ENCODE assay signal across 13 mouse cellular contexts in genomic region chr13:55168255-55168654, GRCm38 (mm10). TPM values are rescaled to one million over a fixed set of nuclear protein-coding genes. Genes with fewer than 3 reads are reported as not detected.
DNase-seq lines count a peak whose midpoint lies in the region; ATAC-seq and TF ChIP-seq lines count a peak whose summit lies in the region.
"Had no signal": no experiment of that assay in that cellular context is flagged by ENCODE, and none has a peak within 500 bp of the region (broad histone marks: within the 10 kb centered on the region; RNA-seq: fewer than 3 reads in every experiment).

No protein-coding gene starts in this region.

- 98% methylated on average over 5 of the region's 5 CpGs for WGBS in midbrain, embryonic 13.5 days
- WGBS in midbrain, postnatal 0 days = 90% methylated on average over 5 of the region's 5 CpGs

- peaks cover 3% of the 10 kb centered on the region; the same call in 1 of the 2 replicates for H3K27me3 ChIP-seq in midbrain, embryonic 13.5 days
- H3K27me3 ChIP-seq in midbrain, postnatal 0 days (ENCODE audit: insufficient read depth, low read length) = no peaks in the 10 kb centered on the region
- H3K27me3 ChIP-seq in myocyte (ENCODE audit: control insufficient read depth, insufficient read depth, insufficient read length) = no peaks in the 10 kb centered on the region
- H3K27me3 ChIP-seq: heart, embryonic 13.5 days had no signal

- no peaks in the 10 kb centered on the region for H3K79me2 ChIP-seq in myocyte (ENCODE audit: control insufficient read depth, insufficient read depth)

- DNase-seq in gastrocnemius, adult 2 months = peak; percentile 29
- no peak for DNase-seq in gastrocnemius, postnatal 14 days
- no peak for DNase-seq in midbrain, postnatal 0 days (ENCODE audit: low spot score)
- peak; percentile 70 to 71 for DNase-seq in kidney, adult 8-10 months
- DNase-seq in cerebellum, postnatal 14 days = no peak
- DNase-seq in spleen, adult 18-20 months = no peak
- DNase-seq: cerebellum, postnatal 36 days had no signal

- no peaks in the 10 kb centered on the region for H3K9me3 ChIP-seq in midbrain, embryonic 13.5 days
- H3K9me3 ChIP-seq in midbrain, postnatal 0 days (ENCODE audit: low read length) = no peaks in the 10 kb centered on the region
- H3K9me3 ChIP-seq: G1E; heart, embryonic 13.5 days had no signal

- no peak for TF ChIP-seq POLR2A in myocyte (IDR thresholded peaks at IDR 0.05; ENCODE audit: insufficient read length, low read depth)

- H3ac ChIP-seq in myocyte (ENCODE audit: control insufficient read depth, insufficient read length) = no peak overlapping the region

- intact Hi-C loops in gastrocnemius, adult 2 months (cut with DNase I) = loop anchor here (5.0 kb wide), 1 partner anchor 61 kb away; the partner anchor contains the start of gene Zfp346
- intact Hi-C loops in gastrocnemius, postnatal 14 days (cut with DNase I; ENCODE audit: low total_unique reads) = no loop called here

- ATAC-seq in midbrain, embryonic 13.5 days = no peak
- no peak for ATAC-seq in midbrain, postnatal 0 days (ENCODE audit: low FRiP score)

- H3K27ac ChIP-seq in gastrocnemius, adult 2 months = peak overlapping the region; percentile 93
- peak overlapping the region; percentile 49; the same call in 1 of the 2 replicates for H3K27ac ChIP-seq in midbrain, embryonic 13.5 days
- H3K27ac ChIP-seq in midbrain, postnatal 0 days (ENCODE audit: low read depth, low read length) = no peak overlapping the region
- H3K27ac ChIP-seq: heart, embryonic 13.5 days had no signal

- H3K4me3 ChIP-seq in gastrocnemius, adult 2 months = peak overlapping the region; percentile 68
- no peak overlapping the region for H3K4me3 ChIP-seq in midbrain, embryonic 13.5 days (replicated peaks)
- no peak overlapping the region for H3K4me3 ChIP-seq in midbrain, postnatal 0 days (ENCODE audit: low read depth, low read length)
- H3K4me3 ChIP-seq in myocyte = no peak overlapping the region
- H3K4me3 ChIP-seq: heart, embryonic 13.5 days had no signal

- 0 out of 2 replicates have a peak overlapping the region, but pooled peaks have one; percentile 4 for H3K9ac ChIP-seq in midbrain, embryonic 13.5 days (replicated peaks)
- no peak overlapping the region for H3K9ac ChIP-seq in midbrain, postnatal 0 days (replicated peaks; ENCODE audit: low read length, poor library complexity, severe bottlenecking)
- H3K9ac ChIP-seq: heart, embryonic 13.5 days had no signal

- TF ChIP-seq CTCF in gastrocnemius, adult 2 months (IDR thresholded peaks at IDR 0.05) = no peak
- TF ChIP-seq CTCF in midbrain, postnatal 0 days (IDR thresholded peaks at IDR 0.05) = no peak

- H3K4me2 ChIP-seq in midbrain, embryonic 13.5 days (replicated peaks) = no peak overlapping the region
- no peak overlapping the region for H3K4me2 ChIP-seq in midbrain, postnatal 0 days (ENCODE audit: low read depth, low read length, poor library complexity, severe bottlenecking)
- H3K4me2 ChIP-seq in myocyte (ENCODE audit: low read depth) = peak overlapping the region; percentile 69
- H3K4me2 ChIP-seq: heart, embryonic 13.5 days had no signal

- H3K36me3 ChIP-seq in midbrain, embryonic 13.5 days = no peaks in the 10 kb centered on the region
- H3K36me3 ChIP-seq in midbrain, postnatal 0 days (ENCODE audit: insufficient read depth, low read length) = no peaks in the 10 kb centered on the region
- H3K36me3 ChIP-seq in myocyte (ENCODE audit: control insufficient read depth, insufficient read depth) = no peaks in the 10 kb centered on the region
- H3K36me3 ChIP-seq: G1E; heart, embryonic 13.5 days had no signal

- peaks cover 34% of the 10 kb centered on the region for H3K4me1 ChIP-seq in midbrain, embryonic 13.5 days (replicated peaks)
- H3K4me1 ChIP-seq in midbrain, postnatal 0 days (ENCODE audit: insufficient read depth, low read length) = no peaks in the 10 kb centered on the region; the same call in 1 of the 2 replicates

TF ChIP-seq in myocyte, 11 proteins besides CTCF, POLR2A, EP300 and RAD21:
- TF ChIP-seq SRF (IDR thresholded peaks at IDR 0.05; ENCODE audit: control insufficient read depth, insufficient read length, low read depth) (no peak), MYOD1 (IDR thresholded peaks at IDR 0.05; ENCODE audit: control insufficient read depth in 1 of 3, insufficient read length in 2 of 3, low read depth in 2 of 3) (no peak), MYOG (IDR thresholded peaks at IDR 0.05; ENCODE audit: control insufficient read depth in 1 of 3, insufficient read depth in 1 of 3, insufficient read length in 2 of 3, low read depth in 2 of 3) (no peak), CEBPB (IDR thresholded peaks at IDR 0.05; ENCODE audit: insufficient read depth, poor library complexity, severe bottlenecking) (no peak), REST (IDR thresholded peaks at IDR 0.05; ENCODE audit: insufficient read depth, insufficient read length) (no peak), E2F4 (IDR thresholded peaks at IDR 0.05; ENCODE audit: insufficient read depth) (no peak), MAX (IDR thresholded peaks at IDR 0.05; ENCODE audit: low read depth) (no peak), TCF3 (IDR thresholded peaks at IDR 0.05; ENCODE audit: insufficient read length, low read depth) (no peak), POLR2AphosphoS2 (IDR thresholded peaks at IDR 0.05; ENCODE audit: insufficient read length, low read depth) (no peak), TCF12 (IDR thresholded peaks at IDR 0.05; ENCODE audit: insufficient read depth, poor library complexity, severe bottlenecking) (no peak), USF1 (IDR thresholded peaks at IDR 0.05; ENCODE audit: low read depth) (no peak)
TF ChIP-seq in myocyte: peak in this region for 0.

RNA-seq across cellular contexts. Expression of gene Fgfr4, which starts 15.8 kb away (rescaled TPM):
- 1 to 10 TPM; 2.1 to 2.3 TPM for total RNA-seq in gastrocnemius, adult 2 months (2021)
- 1 to 10 TPM; 6.6 to 6.7 TPM for total RNA-seq in gastrocnemius, postnatal 14 days (2021)
- 0.30 and 0.47 TPM in 2 replicates for polyA plus RNA-seq in midbrain, embryonic 13.5 days (2015; fragmentation: Nextera tagmentation; extraction: Ambion mirVana)
- total RNA-seq in midbrain, postnatal 0 days (2014; rRNA removed) = 0.44 and 0.61 TPM in 2 replicates
- 0.52 and 0.63 TPM in 2 replicates for polyA plus RNA-seq in midbrain, postnatal 0 days (2015; fragmentation: Nextera tagmentation; extraction: Ambion mirVana)
- 6.6 TPM for polyA plus RNA-seq in myocyte (2012; fragmentation: generic; extraction: Trizol)
- polyA plus RNA-seq: G1E had no signal

RNA-seq across cellular contexts. Expression of gene Gm17617, which starts 34.9 kb away (rescaled TPM):
- total RNA-seq in gastrocnemius, adult 2 months (2021) = not detected
- total RNA-seq in gastrocnemius, postnatal 14 days (2021) = not detected
- not detected in 2 replicates for polyA plus RNA-seq in midbrain, embryonic 13.5 days (2015; fragmentation: Nextera tagmentation; extraction: Ambion mirVana)
- total RNA-seq in midbrain, postnatal 0 days (2014; rRNA removed) = not detected in 2 replicates
- not detected in 2 replicates for polyA plus RNA-seq in midbrain, postnatal 0 days (2015; fragmentation: Nextera tagmentation; extraction: Ambion mirVana)
- polyA plus RNA-seq in myocyte (2012; fragmentation: generic; extraction: Trizol) = not detected
- total RNA-seq: G1E; left cerebral cortex, postnatal 36 days had no signal
- polyA plus RNA-seq: G1E; heart, embryonic 13.5 days; neural tube, embryonic 11.5 days had no signal

RNA-seq across cellular contexts. Expression of gene Nsd1, which starts 41.3 kb away (rescaled TPM):
- 10 to 100 TPM; 49.5 to 56.7 TPM for total RNA-seq in gastrocnemius, adult 2 months (2021)
- 10 to 100 TPM; 55.6 to 59.2 TPM for total RNA-seq in gastrocnemius, postnatal 14 days (2021)
- polyA plus RNA-seq in midbrain, embryonic 13.5 days (2015; fragmentation: Nextera tagmentation; extraction: Ambion mirVana) = 75.1 and 81.5 TPM in 2 replicates
- 103 and 111 TPM in 2 replicates for total RNA-seq in midbrain, postnatal 0 days (2014; rRNA removed)
- 47.0 and 56.2 TPM in 2 replicates for polyA plus RNA-seq in midbrain, postnatal 0 days (2015; fragmentation: Nextera tagmentation; extraction: Ambion mirVana)
- 10.2 TPM for polyA plus RNA-seq in myocyte (2012; fragmentation: generic; extraction: Trizol)

Comparison
In these comparisons a context has a peak if more than half of its experiments do, and no peak if none do; other contexts are left out.
1. DNase-seq: peak in gastrocnemius, adult 2 months (single experiment) and kidney, adult 8-10 months (2 of 2); none in gastrocnemius, postnatal 14 days (single experiment), midbrain, postnatal 0 days (single experiment), cerebellum, postnatal 14 days (0 of 2) and spleen, adult 18-20 months (0 of 2).